Mouse (Mus musculus) limb, embryonic 10.5 days (tissue): Measurements from ENCODE around the gene Slc37a1. TPM values are rescaled to one million over a fixed set of nuclear protein-coding genes. Genes with fewer than 3 reads are reported as not detected.
A peak's percentile ranks its signal among the peaks of the same experiment; 100 is the strongest.

Experiments
- DNase-seq: peaks from one replicate; pipeline ENCODE4 v3.0.0-alpha.2; 2017; ENCODE audit warnings: low spot score
- H3K27ac ChIP-seq: fragments of 300-500 bp; sonication (generic); 2 replicates; pipeline ENCODE4 v1.5.1; 2016; ENCODE audit warnings: mild to moderate bottlenecking
- H3K27me3 ChIP-seq: fragments of 300-500 bp; sonication (generic); 2 replicates; pipeline ENCODE4 v1.6.1; 2016; ENCODE audit warnings: low read depth, mild to moderate bottlenecking; ENCODE audit not compliant: poor library complexity, severe bottlenecking
- H3K36me3 ChIP-seq: fragments of 300-500 bp; sonication (generic); 2 replicates; pipeline ENCODE4 v1.6.1; 2016; ENCODE audit warnings: mild to moderate bottlenecking, moderate library complexity
- H3K4me1 ChIP-seq: fragments of 300-500 bp; sonication (generic); 2 replicates; pipeline ENCODE4 v1.6.1; 2016
- H3K4me3 ChIP-seq: fragments of 300-500 bp; sonication (generic); 2 replicates; pipeline ENCODE4 v1.5.1; 2016; ENCODE audit warnings: mild to moderate bottlenecking, moderate library complexity
- H3K9me3 ChIP-seq: fragments of 300-500 bp; sonication (generic); replicated peaks from 2 replicates; pipeline ENCODE4 v1.6.1; 2016; ENCODE audit warnings: mild to moderate bottlenecking
- WGBS: fragments of 180-500 bp; shearing (Covaris S2); methylation state at CpG from one replicate; pipeline ENCODE4 v1.1.7; 2016; 5-methylcytosine and 5-hydroxymethylcytosine counted together
- polyA plus RNA-seq: library from polyadenylated mRNA; unstranded; fragments of >200 nt; fragmentation: Nextera tagmentation; extraction: Ambion mirVana; gene quantifications from 2 replicates; pipeline ENCODE4 v1.2.1, GENCODE M21; 2016

The Slc37a1 gene
- polyA plus RNA-seq, 1 experiment from 2014 or later: 4.1 TPM

GRCm38 (mm10) chr17:31355792-31356502 is 69.4 kb downstream of the Slc37a1 start:
- Histone ChIP-seq H3K36me3 (no peaks in the 10 kb centered on the region), H3K4me3 (no peak overlapping the region), H3K9me3 (no peaks in the 10 kb centered on the region), H3K27me3 (no peaks in the 10 kb centered on the region), H3K27ac (no peak overlapping the region), H3K4me1 (peaks cover 4% of the 10 kb centered on the region; the same call in 1 of the 2 replicates)
- no peak for DNase-seq
- WGBS: 61% methylated on average over 8 of the region's 8 CpGs

DNA sequence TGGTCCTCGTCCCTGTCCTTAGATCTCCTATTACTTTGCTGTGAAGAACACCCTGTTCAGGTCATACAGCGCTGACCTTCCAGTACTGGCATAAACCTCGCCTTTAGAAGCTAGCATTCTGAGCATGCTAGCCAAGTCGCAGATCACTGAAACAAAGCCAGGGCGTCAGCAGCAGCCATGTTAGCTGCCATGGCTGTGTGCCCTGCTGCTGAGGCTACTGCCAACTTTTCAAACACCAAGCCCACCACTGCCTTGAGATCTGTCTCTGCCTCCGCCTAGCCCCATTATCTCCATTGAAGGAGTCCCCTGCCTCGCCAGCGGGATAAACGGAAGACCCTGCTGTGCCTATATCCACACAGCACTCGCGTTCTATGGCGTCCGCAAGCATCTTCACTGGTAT is 74.0 kb downstream of the Slc37a1 start:
- WGBS: 86% methylated on average over 13 of the region's 13 CpGs
- DNase-seq: no peak

DNA sequence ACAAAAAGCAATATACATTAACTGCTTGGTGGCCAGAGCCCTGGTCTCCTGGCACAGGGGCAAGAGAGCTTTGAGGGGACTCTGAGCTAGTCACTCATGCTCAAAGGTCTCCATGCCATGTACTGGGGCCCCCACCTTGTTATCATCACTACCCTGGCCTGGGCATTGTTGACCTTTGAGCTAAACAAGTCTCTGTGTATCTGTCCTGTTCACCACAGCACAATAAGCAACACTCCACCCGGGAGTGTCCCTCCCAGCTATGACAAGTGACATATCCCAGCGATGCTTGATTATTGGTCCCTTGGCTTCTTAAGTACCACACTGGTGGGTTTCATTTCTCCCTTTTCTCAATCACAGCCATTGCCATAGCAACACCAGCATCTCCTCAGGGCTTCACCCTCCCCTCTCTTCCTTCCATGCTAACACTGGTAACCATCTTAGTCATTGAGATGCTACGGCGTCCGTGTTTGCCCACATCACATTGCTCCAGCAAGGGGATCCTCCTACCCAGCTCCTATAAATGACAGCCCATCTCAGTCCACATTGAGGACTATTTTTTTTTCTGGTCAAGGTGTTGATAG is 79.1 kb downstream of the Slc37a1 start:
- no peak for DNase-seq
- Histone ChIP-seq H3K4me1 (no peaks in the 10 kb centered on the region), H3K36me3 (no peaks in the 10 kb centered on the region), H3K4me3 (no peak overlapping the region), H3K9me3 (no peaks in the 10 kb centered on the region), H3K27ac (no peak overlapping the region), H3K27me3 (no peaks in the 10 kb centered on the region)
- 88% methylated on average over 5 of the region's 5 CpGs for WGBS

More for the DNA sequence above, 74.0 kb downstream of the Slc37a1 start:
- Histone ChIP-seq H3K9me3 (no peaks in the 10 kb centered on the region), H3K4me3 (no peak overlapping the region), H3K27me3 (no peaks in the 10 kb centered on the region), H3K36me3 (no peaks in the 10 kb centered on the region), H3K4me1 (peaks cover 4% of the 10 kb centered on the region; the same call in 1 of the 2 replicates), H3K27ac (no peak overlapping the region)

GRCm38 (mm10) chr17:31370221-31370620 is 83.6 kb downstream of the Slc37a1 start:
- no peak overlapping the region for H3K27ac ChIP-seq
- H3K4me1 ChIP-seq: no peaks in the 10 kb centered on the region
- DNase-seq: no peak
- WGBS: 89% methylated on average over 2 of the region's 2 CpGs
- no peaks in the 10 kb centered on the region for H3K9me3 ChIP-seq
- no peak overlapping the region for H3K4me3 ChIP-seq
- no peaks in the 10 kb centered on the region for H3K36me3 ChIP-seq
- no peaks in the 10 kb centered on the region for H3K27me3 ChIP-seq

DNA sequence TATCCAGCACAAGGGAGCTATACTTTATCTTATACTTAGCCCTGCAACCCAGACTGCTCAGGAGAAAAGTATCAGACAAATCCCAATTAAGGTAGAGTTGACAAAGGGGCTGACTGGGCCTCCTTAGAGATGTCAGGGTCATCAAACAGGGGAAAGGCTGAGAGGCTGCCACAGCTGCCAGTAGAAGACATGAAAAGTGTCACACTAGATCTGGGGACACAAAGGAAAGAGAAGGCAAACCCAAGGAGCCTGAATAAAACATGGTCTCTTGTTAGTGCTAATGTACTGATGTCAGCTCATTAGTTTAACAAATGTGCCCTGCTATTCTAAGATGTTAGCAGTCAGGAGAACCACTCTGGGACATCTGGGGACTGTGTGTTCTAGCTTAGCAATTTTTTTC is 84.3 kb downstream of the Slc37a1 start:
- Histone ChIP-seq H3K27me3 (no peaks in the 10 kb centered on the region), H3K36me3 (no peaks in the 10 kb centered on the region), H3K9me3 (no peaks in the 10 kb centered on the region), H3K4me3 (no peak overlapping the region), H3K4me1 (no peaks in the 10 kb centered on the region), H3K27ac (no peak overlapping the region)
- DNase-seq: no peak

GRCm38 (mm10) chr17:31377961-31378360 is 91.4 kb downstream of the Slc37a1 start:
- DNase-seq: peak; percentile 79

DNA sequence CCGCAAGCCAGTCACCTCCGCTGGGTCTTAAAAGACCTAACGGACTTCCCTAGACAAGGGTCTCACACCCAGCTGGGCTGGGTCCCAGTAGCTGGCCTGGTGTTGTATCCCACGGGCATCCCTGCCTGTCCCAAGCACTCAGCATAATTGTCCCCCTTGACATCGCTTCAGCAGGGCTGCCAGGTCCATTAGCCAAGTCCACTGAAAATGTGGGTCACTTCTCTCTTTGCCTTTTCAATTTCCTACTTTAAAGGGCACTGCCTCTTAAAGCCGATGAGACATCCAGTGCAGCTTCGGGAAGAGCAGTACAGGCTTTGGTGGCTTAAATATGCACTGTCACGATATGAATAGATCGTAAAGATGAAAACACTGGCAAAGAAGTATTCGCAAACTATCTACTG is 91.8 kb downstream of the Slc37a1 start:
- Histone ChIP-seq H3K27ac (peak overlapping the region; percentile 57; the same call in 1 of the 2 replicates), H3K4me1 (peaks cover 18% of the 10 kb centered on the region), H3K9me3 (no peaks in the 10 kb centered on the region), H3K4me3 (peak overlapping the region; percentile 14; the same call in 1 of the 2 replicates), H3K27me3 (0 out of 2 replicates have a peak, but pooled peaks cover 8% of the 10 kb centered on the region), H3K36me3 (no peaks in the 10 kb centered on the region)
- 75% methylated on average over 10 of the region's 10 CpGs for WGBS
- no peak for DNase-seq

More at GRCm38 (mm10) chr17:31377961-31378360, 91.4 kb downstream of the Slc37a1 start:
- WGBS: 22% methylated on average over 7 of the region's 7 CpGs
- peak overlapping the region; percentile 57; the same call in 1 of the 2 replicates for H3K27ac ChIP-seq
- H3K4me1 ChIP-seq: peaks cover 18% of the 10 kb centered on the region
- H3K4me3 ChIP-seq: peak overlapping the region; percentile 14; the same call in 1 of the 2 replicates
- 0 out of 2 replicates have a peak, but pooled peaks cover 6% of the 10 kb centered on the region for H3K27me3 ChIP-seq
- H3K9me3 ChIP-seq: no peaks in the 10 kb centered on the region
- H3K36me3 ChIP-seq: no peaks in the 10 kb centered on the region

DNA sequence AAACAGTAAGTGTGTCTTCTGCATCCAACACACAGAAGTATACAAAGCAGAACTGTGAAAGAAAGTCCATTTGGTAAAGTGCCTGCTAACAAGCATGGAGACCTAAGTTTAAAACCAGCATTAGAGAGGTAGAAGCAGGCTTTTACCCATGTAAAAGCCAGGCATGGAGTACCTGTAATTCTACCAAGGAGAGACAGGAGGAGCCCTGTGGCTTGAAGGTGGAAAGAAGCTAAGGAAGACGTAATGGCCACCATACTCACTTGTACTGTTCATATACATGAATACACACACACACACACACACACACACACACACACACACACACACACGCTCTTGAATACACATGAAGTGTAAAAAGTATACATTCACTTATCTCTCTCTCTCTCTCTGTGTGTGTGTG is 92.5 kb downstream of the Slc37a1 start:
- DNase-seq: no peak
- Histone ChIP-seq H3K36me3 (no peaks in the 10 kb centered on the region), H3K27me3 (peaks cover 15% of the 10 kb centered on the region; the same call in 1 of the 2 replicates), H3K4me1 (peaks cover 22% of the 10 kb centered on the region), H3K4me3 (no peak overlapping the region), H3K27ac (no peak overlapping the region), H3K9me3 (no peaks in the 10 kb centered on the region)
- 76% methylated on average over 2 of the region's 2 CpGs for WGBS

- no peaks in the 10 kb centered on the region for H3K36me3 ChIP-seq
- DNase-seq: no peak
- no peaks in the 10 kb centered on the region for H3K9me3 ChIP-seq
- peaks cover 29% of the 10 kb centered on the region for H3K4me1 ChIP-seq
- no peak overlapping the region for H3K27ac ChIP-seq
- no peak overlapping the region for H3K4me3 ChIP-seq
- WGBS: 48% methylated on average over 8 of the region's 8 CpGs
- H3K27me3 ChIP-seq: peaks cover 20% of the 10 kb centered on the region; the same call in 1 of the 2 replicates
Measured at GRCm38 (mm10) chr17:31379863-31380262, 93.3 kb downstream of the Slc37a1 start.

DNA sequence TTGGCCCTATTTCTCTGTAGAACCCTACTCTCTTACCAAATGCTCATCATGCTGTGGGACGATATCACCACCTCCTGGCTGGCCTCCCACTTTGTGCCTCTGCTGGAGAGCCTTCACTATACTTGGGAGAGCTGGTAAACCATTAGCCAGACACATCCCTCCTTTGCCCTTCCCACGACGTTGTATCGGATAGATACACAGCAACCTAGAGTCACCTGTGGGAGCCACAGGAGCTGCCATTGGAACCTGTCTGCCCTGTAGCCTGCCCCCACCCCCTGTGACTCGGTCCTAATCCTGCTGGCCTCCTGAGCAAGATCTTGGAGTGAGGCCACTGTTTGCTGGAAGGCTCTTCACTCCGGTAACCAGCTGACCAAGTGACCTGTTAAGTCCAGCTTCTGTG is 96.7 kb downstream of the Slc37a1 start:
- Histone ChIP-seq H3K27me3 (peaks cover 38% of the 10 kb centered on the region), H3K27ac (no peak overlapping the region; the same call in 1 of the 2 replicates), H3K36me3 (no peaks in the 10 kb centered on the region), H3K4me1 (peaks cover 58% of the 10 kb centered on the region), H3K9me3 (no peaks in the 10 kb centered on the region), H3K4me3 (no peak overlapping the region)
- WGBS: 85% methylated on average over 6 of the region's 6 CpGs
- no peak for DNase-seq

- H3K27ac ChIP-seq: peak overlapping the region; percentile 89
- no peaks in the 10 kb centered on the region for H3K36me3 ChIP-seq
- H3K4me1 ChIP-seq: peaks cover 57% of the 10 kb centered on the region
- peak overlapping the region; percentile 84 for H3K4me3 ChIP-seq
- peak; percentile 49 for DNase-seq
- H3K27me3 ChIP-seq: peaks cover 49% of the 10 kb centered on the region
- 9% methylated on average over 8 of the region's 8 CpGs for WGBS
- no peaks in the 10 kb centered on the region for H3K9me3 ChIP-seq
Measured at GRCm38 (mm10) chr17:31384968-31385627, 98.5 kb downstream of the Slc37a1 start.

GRCm38 (mm10) chr17:31385671-31386665 is 99.4 kb downstream of the Slc37a1 start, which contains the start of gene Pde9a:
Gene Pde9a, plus strand, starts transcription at chr17:31386210.
- H3K4me3 ChIP-seq: peak within 1 kb of the TSS; percentile 84
- peaks cover 60% of the 10 kb centered on the region for H3K4me1 ChIP-seq
- H3K36me3 ChIP-seq: no peaks in the 10 kb centered on the region
- peak; percentile 89 for DNase-seq
- H3K27me3 ChIP-seq: peaks cover 49% of the 10 kb centered on the region
- H3K9me3 ChIP-seq: no peaks in the 10 kb centered on the region
- under 1% methylated on average over 48 of the region's 56 CpGs for WGBS
- peak within 1 kb of the TSS; percentile 89 for H3K27ac ChIP-seq
